Mouse (Mus musculus) urinary bladder, adult 18-20 months (tissue): ENCODE measurements around the gene Magix.
"Not testable (repeated sequence)": the region's sequence is repeated elsewhere in the genome, so short reads cannot be mapped to it uniquely, and the experiment has no call there.

Experiments used
- DNase-seq, 2 experiments: peaks; one replicate each; pipeline ENCODE4 v3.0.0; 2022; ENCODE audit warnings: low spot score in 2 of 2, mixed read lengths in 2 of 2

Gene Magix

DNA sequence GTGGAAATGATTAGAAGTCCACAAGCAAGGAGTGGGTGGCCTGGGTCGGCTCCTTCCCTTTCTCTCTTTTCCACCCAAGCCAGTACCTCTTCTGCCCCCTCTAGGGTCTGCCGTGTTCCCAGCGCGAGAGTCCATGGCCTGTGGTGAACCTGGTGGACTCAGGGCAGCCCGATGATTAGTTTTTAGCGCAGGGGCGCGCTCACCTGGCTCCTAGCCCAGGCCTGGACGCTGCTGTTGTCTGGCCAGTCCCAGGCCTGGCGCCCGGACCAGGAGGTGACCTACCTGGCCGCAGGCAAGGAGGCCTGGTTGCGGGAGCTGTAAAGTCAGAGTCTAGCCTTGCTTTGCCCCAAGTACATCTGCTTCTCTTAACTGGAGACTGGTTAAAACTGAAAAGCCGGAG is at the start of gene Magix:
Magix (minus strand) TSS at position 388 of the 400 bp plus-strand sequence.
- no peak for DNase-seq

DNA sequence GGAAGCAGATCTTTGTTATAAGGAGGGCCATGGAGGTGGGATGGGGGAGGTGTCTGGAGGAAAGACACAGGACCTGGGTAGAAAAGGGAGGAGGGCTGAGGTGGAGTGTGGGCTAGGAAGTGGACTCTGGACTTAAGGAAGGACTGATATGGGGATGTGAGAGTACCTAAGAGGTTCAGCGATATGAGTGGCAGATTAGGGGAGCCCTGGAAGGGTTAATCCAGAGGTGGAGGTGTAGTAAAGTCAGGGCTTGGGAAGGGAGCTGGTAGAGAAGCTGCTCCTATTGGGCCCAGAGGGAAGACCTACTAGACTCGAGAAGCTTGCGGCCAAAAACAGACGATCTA is 47.8 kb upstream of the Magix start:
- DNase-seq = no peak

DNA sequence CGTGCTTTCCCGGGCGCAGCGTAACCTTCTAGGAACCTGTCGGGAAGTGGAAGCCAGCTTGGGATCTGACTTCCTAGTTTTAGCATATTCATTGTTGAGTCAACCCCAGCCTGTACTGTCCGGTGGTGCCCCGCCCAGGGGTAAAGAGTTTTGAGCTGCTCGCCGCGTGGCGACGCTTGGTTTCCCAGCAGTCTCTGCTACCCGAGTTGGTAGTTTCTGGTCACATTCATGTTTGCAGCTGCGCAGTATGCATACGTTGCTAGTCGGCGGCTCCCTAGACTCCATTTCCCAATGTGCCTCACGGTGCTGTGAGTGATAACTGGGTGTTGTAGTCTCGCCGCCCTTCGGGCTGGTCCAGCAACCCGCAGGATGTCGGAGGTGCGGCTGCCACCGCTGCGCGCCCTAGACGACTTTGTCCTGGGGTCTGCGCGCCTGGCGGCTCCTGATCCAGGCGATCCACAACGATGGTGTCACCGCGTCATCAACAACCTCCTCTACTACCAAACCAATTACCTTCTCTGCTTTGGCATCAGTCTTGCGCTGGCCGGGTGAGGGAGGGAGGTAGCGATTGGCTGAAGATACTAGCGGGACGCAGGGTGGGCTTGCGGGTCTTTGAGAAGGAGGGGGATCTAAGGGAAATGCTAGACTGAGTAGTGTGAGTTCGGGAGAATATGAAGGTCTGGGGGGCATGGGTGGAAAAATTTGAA is 47.3 kb upstream of the Magix start, which contains the start of gene Praf2:
Praf2 (plus strand) TSS at position 225 of the 707 bp plus-strand sequence.
- DNase-seq = peak; percentile 37 to 72

DNA sequence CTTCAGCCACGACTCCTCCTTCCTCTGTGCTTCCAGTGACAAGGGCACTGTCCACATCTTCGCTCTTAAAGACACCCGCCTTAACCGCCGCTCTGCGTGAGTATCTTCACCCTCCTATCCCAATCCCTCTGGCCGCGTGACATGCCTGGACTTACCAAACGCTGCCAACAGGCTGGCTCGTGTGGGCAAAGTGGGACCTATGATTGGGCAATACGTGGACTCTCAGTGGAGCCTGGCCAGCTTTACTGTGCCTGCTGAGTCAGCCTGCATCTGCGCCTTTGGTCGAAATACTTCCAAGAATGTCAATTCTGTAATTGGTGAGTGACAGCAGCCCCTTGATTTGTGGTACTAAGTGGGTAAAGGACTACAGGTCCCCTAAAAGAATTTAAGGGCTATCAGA is 46.1 kb upstream of the Magix start:
- DNase-seq = no peak

DNA sequence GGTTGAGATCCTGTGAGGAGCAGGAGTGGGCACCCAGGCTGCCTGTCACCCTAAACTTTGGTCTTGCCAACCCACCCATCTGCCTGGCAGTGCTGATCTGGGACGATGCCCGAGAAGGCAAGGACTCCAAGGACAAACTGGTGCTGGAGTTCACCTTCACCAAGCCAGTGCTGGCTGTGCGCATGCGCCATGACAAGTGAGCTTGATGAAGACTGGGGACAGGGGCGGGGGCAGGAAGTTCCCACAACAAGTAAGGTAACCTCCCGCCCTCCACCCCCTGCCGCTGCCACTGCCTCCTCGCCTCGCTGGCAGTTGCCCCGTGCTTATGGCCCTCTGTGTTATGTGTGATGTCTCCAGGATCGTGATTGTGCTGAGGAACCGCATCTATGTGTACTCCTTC is 44.8 kb upstream of the Magix start:
- no peak for DNase-seq

DNA sequence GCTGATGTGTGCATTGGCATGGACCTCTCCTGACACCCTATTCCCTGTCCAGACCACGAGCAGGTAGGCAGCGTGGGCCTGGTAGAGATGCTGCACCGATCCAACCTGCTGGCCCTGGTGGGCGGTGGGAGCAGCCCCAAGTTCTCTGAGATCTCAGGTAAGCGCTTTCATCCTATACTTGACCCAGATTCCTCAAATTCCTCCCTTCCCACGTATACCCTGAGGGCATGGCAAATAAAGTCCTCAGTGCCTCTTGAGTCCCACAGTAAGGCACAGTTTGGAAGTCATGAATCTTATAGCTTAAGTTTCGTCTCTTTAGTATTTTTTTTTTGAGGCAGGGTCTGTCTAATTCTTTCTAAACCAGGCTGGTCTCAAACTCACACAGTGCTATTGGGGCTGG is 43.1 kb upstream of the Magix start:
- DNase-seq = no peak

DNA sequence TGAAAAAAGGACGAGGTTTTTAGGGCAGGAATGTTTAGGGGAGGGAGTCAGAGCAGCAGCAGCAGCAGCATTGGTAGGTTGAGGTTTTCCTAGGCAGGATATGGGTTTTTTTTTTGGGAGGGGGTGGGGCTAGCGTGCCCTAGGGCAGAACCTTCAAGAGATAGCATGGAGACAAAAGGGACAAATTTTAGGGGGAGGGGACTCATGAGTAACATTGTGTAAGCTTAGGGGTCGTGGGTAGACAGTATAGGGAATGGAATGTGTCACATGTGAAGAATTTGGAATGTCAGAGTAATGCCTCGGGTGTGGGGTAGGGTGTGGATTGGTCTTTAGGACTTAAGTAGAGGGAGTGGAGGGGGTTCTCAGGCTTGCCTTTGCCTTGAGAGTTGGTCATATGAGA is 41.6 kb upstream of the Magix start:
- DNase-seq = no peak

DNA sequence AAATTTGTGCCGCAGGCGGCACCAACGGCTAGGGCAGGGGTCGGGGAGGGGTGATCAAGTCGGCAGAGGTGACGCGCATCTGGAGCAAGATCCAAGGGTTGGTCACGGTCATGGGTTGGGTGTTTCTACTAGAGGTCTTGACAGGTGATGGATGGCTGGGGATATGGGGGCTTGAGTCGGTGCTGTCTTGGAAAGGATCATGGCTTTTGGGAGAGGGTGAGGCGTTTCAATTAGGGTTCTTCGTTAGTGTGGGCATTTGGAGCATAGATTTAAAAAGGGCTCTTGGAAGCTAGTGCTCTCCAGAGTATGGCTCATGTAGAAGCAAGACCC is 41.2 kb upstream of the Magix start:
- no peak for DNase-seq

DNA sequence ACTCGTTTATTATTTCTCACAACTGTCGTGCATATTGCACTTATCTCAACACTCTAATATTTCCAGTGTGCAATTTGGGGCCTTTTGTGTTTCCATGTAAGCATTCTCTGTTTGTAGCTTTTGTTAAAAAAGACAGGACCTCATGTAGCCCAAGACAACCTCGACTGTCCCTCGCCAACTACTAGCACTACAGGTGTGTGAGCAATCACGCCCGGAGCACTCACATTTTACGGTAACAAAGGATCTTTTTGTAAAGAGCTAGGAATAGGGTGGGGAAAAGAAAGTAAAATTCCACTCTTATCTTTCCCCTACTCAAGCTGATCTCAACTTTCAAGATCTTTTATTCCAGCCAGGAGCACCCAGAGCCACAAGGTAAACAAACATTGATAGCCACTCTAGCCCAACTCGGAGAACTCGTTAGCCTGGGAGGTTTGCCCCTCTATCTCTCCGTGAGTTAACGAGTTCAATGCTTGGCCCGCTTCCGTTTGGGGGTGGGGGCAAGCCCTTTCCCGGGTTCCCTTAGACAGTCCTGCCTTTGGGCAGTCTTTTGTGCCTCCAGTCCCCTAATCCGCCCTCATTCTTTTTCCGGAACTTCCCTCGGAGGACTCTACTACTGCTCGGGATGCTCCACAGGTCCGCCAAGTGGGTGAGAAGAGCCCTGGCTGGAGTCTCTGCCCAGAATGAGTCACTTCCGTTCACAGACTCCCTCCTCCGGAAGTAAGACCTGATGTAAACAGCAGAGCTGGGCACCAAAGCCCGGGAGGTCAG is 40.6 kb upstream of the Magix start, which contains the start of gene Gm45208:
Gm45208 (plus strand) TSS at position 732 of the 768 bp plus-strand sequence.
- peak; percentile 59 to 71 for DNase-seq

DNA sequence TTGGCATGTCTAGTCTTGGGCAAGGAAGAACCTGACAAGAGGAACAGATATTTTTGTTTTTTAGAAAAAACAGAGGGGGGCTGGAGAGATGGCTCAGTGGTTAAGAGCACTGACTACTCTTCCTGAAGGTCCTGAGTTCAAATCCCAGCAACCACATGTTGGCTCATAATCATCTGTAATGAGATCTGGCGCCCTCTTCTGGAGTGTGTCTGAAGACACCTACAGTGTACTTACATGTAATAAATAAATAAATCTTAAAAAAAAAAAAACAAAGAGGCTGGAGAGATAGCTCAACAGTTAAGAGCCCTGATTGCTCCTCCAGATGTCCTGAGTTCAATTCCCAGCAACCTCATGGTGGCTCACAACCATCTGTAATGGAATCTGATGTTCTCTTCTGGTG is 35.0 kb upstream of the Magix start:
- DNase-seq = not testable (repeated sequence)

DNA sequence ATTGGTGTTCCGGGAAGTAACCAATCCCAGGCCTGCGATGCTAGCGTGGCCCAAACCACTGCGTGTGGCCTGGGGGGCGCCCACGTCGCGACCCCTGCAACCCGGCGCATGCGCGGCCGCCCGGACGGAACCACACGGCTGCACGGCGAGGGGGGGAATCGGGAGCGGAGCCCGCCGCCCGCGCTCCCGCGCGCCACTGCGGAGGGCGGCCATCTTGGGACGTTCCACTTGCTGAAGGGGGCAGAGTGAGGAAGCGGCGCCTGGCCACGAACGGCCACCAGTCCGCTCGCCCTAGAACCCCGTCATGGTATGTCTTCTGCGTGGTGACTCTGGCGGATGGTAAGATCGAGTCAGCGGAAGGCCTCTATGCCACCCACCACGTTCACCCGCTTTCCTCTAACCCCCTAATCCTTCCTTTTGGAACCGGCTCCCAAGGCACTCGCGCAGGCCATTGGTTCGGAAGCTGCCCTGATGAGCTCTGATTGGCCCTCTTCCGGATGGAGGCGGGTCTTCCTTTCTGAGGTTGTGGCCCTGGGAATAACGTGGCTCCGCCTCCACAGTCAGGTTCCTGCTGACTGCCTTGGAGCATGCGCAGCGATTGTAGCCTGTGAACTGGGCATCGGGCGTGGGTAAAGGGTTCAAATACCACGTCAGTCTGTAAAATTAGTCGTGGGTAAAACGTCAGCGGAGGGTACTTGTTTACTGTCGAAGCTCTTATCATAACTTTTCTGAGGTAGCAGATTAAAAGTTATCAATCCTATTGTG is 33.3 kb upstream of the Magix start, which contains the start of gene Wdr45:
Wdr45 (plus strand) TSS at position 199 of the 765 bp plus-strand sequence.
- DNase-seq = peak; percentile 66 to 84

DNA sequence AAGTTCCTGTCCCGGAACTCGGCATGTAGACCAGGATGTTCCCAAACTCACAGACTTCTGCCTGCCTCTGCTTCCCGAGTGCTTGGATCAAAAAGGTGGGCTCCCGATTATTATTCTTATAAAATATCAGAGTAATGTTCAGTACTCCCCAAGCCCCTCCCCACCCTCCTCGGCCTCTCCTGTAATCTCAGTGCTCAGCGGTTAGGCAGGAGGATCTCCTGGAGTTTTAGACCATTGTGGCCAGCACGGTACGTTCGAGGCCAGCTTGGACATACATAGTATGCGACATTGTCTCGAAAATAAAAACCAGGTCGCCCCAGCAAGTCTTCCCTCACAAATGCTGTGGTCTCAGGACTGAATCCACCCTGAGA is 32.7 kb upstream of the Magix start:
- not testable (repeated sequence) for DNase-seq

DNA sequence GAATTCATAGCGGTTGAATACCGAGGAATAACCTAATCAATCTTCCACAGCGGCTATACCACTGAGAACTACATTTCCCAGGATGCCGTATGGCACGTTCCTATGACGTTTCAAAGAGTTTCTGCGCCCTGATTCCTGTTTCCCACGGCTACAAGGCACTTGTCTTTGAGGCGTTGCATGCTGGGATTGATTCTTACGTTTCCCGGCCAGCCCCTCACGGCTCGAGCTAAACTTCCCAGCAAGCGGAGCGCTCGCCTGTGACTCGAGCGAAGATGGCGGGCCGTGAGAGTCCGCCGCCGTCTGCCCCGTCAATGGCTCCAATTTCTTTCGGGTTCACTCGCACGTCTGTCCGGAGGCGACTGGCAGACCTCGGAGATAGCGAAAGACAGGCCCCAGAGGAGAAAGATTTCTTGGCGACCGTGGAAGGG is 15.9 kb upstream of the Magix start, which contains the start of gene Gpkow:
Gpkow (plus strand) TSS at position 178 of the 428 bp plus-strand sequence.
- DNase-seq = peak in 1 of 2 experiments; percentile 82

DNA sequence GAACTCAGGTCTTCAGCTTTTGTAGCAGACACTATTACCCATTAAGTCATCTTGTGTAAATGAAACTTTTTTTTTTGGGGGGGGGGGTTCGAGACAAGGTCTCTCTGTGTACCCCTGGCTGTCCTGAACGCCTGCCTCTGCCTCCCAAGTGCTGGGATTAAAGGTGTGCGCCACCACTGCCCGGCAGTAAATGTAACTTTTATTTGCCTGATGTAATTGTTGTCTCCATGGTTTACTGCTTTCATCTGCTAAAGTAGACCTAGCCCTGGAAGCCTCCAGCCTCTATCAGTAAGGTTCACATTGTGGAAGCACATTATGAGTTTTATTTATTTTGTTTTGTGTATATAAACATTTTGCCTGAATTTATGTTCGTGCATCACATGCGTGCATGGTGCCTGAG is 15.5 kb upstream of the Magix start:
- DNase-seq = no peak

DNA sequence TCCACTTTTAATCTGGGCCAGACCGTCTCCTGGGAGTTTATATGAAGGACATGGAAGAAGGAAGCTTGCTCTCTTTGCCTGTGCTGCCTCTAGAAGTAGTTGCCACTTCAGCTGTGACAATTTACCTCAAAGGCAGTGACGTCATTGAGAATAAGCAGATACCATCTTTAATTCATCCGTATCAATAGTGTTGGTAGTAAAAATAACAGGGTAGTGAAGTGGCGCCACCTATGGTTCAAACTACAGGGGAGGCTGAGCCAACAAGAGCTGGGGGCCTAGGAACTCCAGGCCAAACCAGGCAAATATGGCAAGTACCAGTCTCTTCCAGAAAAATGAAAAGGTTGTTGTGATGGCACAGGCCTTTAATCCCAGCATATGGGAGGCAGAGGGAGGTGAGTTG is 11.8 kb upstream of the Magix start:
- no peak for DNase-seq

DNA sequence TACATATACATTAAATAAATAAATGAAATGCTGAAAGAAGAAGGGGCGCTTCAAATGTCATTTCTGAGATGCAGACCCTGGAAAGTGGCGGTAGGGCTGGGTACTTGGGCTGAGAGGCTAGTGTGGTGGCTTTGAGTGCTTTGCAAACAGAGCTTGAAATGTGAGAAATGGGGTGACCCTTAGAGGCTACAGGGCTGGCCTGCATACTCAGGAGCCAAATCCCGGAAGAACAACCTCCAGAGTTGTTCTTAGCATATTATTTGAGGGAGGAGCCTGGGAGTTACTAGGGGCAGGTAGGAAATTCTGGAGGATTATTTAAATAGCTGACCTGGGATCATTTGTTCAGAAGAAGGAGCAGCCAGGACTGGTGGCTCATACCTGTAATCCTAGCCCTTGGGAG is 9.4 kb upstream of the Magix start:
- no peak for DNase-seq

DNA sequence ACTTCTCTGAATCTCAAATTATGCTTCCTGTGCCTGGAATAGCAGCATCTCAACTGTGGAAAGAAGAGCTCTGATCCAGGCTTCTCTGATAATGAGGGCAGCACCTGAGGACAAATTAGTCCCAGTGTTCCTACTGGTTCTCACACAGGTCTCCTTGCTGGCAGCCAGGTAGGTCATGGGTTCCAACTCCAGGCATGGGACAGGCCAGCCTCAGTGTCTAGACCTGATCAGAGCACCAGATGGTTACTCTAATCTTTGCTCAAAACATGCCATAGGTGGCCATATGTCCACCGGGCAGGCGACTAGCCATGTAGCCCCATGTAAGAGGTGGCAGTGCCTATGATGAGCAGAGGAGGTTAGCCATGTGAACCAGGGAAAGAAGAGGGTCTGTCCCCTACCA is 7.3 kb upstream of the Magix start:
- no peak for DNase-seq

DNA sequence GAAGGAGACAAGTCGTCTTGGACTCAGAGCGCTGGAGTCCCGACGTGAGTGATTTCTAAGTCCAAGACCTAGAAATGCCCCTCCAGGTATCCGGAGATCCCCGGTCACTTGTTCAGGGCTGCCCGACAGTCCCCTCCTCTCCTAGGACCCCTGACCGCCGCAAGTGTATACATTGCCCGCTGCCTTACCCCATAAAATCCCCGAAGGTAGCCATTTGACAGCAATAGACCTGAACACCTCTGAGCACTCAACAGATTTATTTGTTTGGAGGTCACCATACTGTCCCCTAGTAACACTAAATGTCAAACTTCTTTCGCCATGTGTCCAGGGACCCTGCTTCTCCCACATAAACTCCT is 1.0 kb downstream of the Magix start:
- DNase-seq = no peak

DNA sequence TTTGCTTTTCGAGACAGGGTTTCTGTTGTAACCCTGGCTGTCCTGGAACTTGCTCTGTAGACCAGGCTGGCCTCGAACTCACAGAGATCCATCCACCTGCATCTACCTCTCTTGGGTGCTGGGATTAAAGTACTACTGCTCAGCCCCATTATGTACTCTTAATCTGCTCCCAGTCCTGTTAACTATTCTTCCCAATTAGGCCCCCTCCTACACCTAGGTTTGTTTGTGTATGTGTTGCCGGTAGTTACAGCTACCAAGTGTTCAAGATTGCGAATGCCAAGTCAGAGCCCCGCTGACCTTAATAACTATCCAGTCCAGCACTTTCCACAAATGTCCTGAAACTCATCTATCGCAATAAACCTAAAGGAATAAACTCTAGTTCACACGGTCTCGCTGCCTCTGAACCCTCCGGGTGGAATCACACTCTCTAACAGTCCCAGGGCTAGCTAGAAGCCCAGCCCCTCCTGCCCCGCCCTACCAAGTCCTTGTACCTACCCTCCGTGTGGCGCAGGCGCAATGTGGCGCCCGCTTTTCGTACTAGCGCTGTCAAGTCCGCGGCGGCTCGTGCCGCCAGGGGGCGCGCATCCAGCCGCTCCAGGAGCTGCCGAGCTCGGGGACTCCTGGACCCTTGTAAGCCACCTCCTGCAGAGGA is 1.5 kb downstream of the Magix start:
- peak; percentile 58 to 73 for DNase-seq

DNA sequence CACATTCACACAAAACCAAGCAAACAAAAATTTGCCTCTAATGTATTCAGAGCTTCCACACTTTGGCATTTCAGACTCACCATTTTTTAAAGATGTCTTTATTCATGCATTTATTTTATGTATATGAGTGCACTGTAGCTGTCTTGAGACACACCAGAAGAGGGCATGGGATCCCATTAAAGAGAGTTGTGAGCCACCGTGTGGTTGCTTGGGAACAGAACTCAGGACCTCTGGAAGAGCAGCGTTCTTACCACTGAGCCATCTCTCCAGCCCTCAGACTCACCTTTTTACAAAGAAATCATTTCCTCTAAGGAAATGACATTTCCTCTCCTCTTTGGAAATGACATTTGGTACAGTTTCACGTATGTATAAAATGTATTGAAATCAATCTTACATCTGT is 2.1 kb downstream of the Magix start:
- no peak for DNase-seq

DNA sequence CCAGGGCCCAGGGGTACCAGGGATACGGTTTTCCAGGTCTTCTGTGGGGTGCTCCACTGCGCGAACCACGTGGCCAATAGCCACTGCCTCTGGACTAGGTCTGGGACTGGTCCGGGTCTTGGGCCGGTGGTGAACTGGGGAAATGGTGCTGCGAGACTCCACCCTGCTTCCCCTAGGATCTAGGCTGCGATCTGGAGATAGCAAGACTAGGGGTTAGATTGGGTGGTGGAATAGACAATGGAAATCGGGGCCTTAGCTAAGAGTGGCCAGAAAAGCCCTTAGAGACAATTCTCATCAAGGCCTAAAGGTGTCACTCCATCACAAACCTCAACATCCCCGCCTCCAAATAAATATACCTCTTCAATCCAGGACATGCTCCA is 6.1 kb downstream of the Magix start:
- DNase-seq = no peak
